ENCODE assay signal across 8 mouse cellular contexts in genomic region chr10:6980236-6980635, GRCm38 (mm10).
DNase-seq lines count a peak whose midpoint lies in the region; ATAC-seq and TF ChIP-seq lines count a peak whose summit lies in the region.

No protein-coding gene starts in this region.

- DNase-seq in cerebellum, adult 9-10 months, result peak; percentile 54
- no peak for DNase-seq in cerebellum, adult 11 months
- DNase-seq in lung, adult 18-20 months, result no peak
- peak; percentile 51 for DNase-seq in hindbrain, postnatal 0 days (ENCODE audit: low spot score)
- no peak for DNase-seq in urinary bladder, adult 2 months (ENCODE audit: low spot score)
- no peak for DNase-seq in layer of hippocampus, postnatal 36 days

- no peaks in the 10 kb centered on the region for H3K9me3 ChIP-seq in lung, embryonic 16.5 days (ENCODE audit: control insufficient read depth, low read length)
- no peaks in the 10 kb centered on the region for H3K9me3 ChIP-seq in hindbrain, postnatal 0 days (ENCODE audit: low read length)
- H3K9me3 ChIP-seq in neural tube, embryonic 15.5 days (replicated peaks), result no peaks in the 10 kb centered on the region

- no peak for ATAC-seq in lung, embryonic 16.5 days (ENCODE audit: low read depth)
- peak; percentile 39; the same call in 1 of the 2 replicates for ATAC-seq in hindbrain, postnatal 0 days
- ATAC-seq in neural tube, embryonic 15.5 days (ENCODE audit: low FRiP score), result peak; percentile 69

- no peaks in the 10 kb centered on the region for H3K27me3 ChIP-seq in lung, embryonic 16.5 days (ENCODE audit: control insufficient read depth, insufficient read depth, low read depth, low read length)
- H3K27me3 ChIP-seq in hindbrain, postnatal 0 days (ENCODE audit: insufficient read depth, low read length), result no peaks in the 10 kb centered on the region
- no peaks in the 10 kb centered on the region for H3K27me3 ChIP-seq in neural tube, embryonic 15.5 days (replicated peaks)

- no peaks in the 10 kb centered on the region for H3K4me1 ChIP-seq in lung, embryonic 16.5 days (replicated peaks; ENCODE audit: control insufficient read depth, insufficient read depth, low read length)
- no peaks in the 10 kb centered on the region for H3K4me1 ChIP-seq in hindbrain, postnatal 0 days (ENCODE audit: insufficient read depth, low read length)
- peaks cover 3% of the 10 kb centered on the region; the same call in 1 of the 2 replicates for H3K4me1 ChIP-seq in neural tube, embryonic 15.5 days

- no peak overlapping the region for H3K9ac ChIP-seq in lung, embryonic 16.5 days (ENCODE audit: low read length)
- peak overlapping the region; percentile 49 for H3K9ac ChIP-seq in hindbrain, postnatal 0 days (replicated peaks; ENCODE audit: low read length)
- peak overlapping the region; percentile 8; the same call in 1 of the 2 replicates for H3K9ac ChIP-seq in neural tube, embryonic 15.5 days (replicated peaks)

- peak overlapping the region; percentile 21 for H3K4me2 ChIP-seq in lung, embryonic 16.5 days (ENCODE audit: low read depth, low read length)
- peak overlapping the region; percentile 53 for H3K4me2 ChIP-seq in hindbrain, postnatal 0 days (ENCODE audit: low read depth, low read length)
- peak overlapping the region; percentile 51 for H3K4me2 ChIP-seq in neural tube, embryonic 15.5 days

- no peaks in the 10 kb centered on the region for H3K36me3 ChIP-seq in lung, embryonic 16.5 days (ENCODE audit: control insufficient read depth, insufficient read depth, low read length)
- no peaks in the 10 kb centered on the region for H3K36me3 ChIP-seq in hindbrain, postnatal 0 days (ENCODE audit: insufficient read depth, low read length)
- H3K36me3 ChIP-seq in neural tube, embryonic 15.5 days, result no peaks in the 10 kb centered on the region

- no peak for TF ChIP-seq CTCF in hindbrain, postnatal 0 days (IDR thresholded peaks at IDR 0.05; ENCODE audit: low read depth)

- no peak overlapping the region for H3K27ac ChIP-seq in lung, embryonic 16.5 days (ENCODE audit: low read length)
- peak overlapping the region; percentile 51; the same call in 1 of the 2 replicates for H3K27ac ChIP-seq in hindbrain, postnatal 0 days
- H3K27ac ChIP-seq in neural tube, embryonic 15.5 days (replicated peaks), result peak overlapping the region; percentile 57; the same call in 1 of the 2 replicates

- 28% methylated on average over 6 of the region's 6 CpGs for WGBS in lung, embryonic 16.5 days
- WGBS in hindbrain, postnatal 0 days, result 14% methylated on average over 6 of the region's 6 CpGs
- 19% methylated on average over 6 of the region's 6 CpGs for WGBS in neural tube, embryonic 15.5 days

- no peak overlapping the region for H3K4me3 ChIP-seq in lung, embryonic 16.5 days (ENCODE audit: low read length)
- peak overlapping the region; percentile 31 for H3K4me3 ChIP-seq in hindbrain, postnatal 0 days (ENCODE audit: low read length)
- peak overlapping the region; percentile 21 for H3K4me3 ChIP-seq in neural tube, embryonic 15.5 days (replicated peaks)

Comparison
In these comparisons a context has a peak if more than half of its experiments do, and no peak if none do; other contexts are left out.
1. DNase-seq: peak in cerebellum, adult 9-10 months (single experiment) and hindbrain, postnatal 0 days (single experiment); none in cerebellum, adult 11 months (single experiment), lung, adult 18-20 months (0 of 2), urinary bladder, adult 2 months (single experiment) and layer of hippocampus, postnatal 36 days (0 of 2).
2. Peak in every context shown above with its lines, with median percentiles within 50 percentile points of each other: H3K4me2 ChIP-seq.